In the genomic region with DNA sequence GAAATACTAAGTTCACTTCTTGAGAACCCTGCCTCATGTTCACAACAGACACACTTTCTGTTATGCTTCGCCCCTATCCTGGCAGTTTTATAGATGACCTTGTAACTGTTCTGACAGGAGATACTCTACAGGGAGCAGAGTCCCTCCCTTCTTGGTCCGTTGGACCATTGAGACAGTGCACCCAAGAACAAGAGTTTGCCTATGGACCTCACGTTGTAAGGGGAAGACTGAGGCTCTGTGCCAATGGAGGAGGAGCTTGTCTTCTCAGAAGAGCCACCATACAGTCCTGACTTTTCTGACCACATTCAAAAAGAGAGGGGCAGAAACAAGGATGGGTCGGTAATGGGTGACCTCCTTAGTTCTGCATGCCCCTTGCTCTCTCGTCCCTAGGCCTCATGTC, we compare ENCODE assay signal across 17 mouse cellular contexts.
A peak's percentile ranks its signal among the peaks of the same experiment; 100 is the strongest.
DNase-seq lines count a peak whose midpoint lies in the region; ATAC-seq and TF ChIP-seq lines count a peak whose summit lies in the region.
"Had no signal": no experiment of that assay in that cellular context is flagged by ENCODE, and none has a peak within 500 bp of the region (broad histone marks: within the 10 kb centered on the region; RNA-seq: fewer than 3 reads in every experiment).

No protein-coding gene starts in this region.

- no peaks in the 10 kb centered on the region for H3K36me3 ChIP-seq in hindbrain, embryonic 10.5 days
- no peaks in the 10 kb centered on the region for H3K36me3 ChIP-seq in hindbrain, embryonic 13.5 days
- H3K36me3 ChIP-seq in liver, postnatal 0 days (replicated peaks; ENCODE audit: insufficient read depth, low read length): no peaks in the 10 kb centered on the region
- H3K36me3 ChIP-seq in midbrain, embryonic 16.5 days (ENCODE audit: control insufficient read depth, insufficient read depth, low read length): no peaks in the 10 kb centered on the region
- H3K36me3 ChIP-seq: embryonic facial prominence, embryonic 12.5 days; midbrain, embryonic 10.5 days had no signal

- H3K9me3 ChIP-seq in hindbrain, embryonic 10.5 days: no peaks in the 10 kb centered on the region
- H3K9me3 ChIP-seq in hindbrain, embryonic 13.5 days: no peaks in the 10 kb centered on the region
- no peaks in the 10 kb centered on the region for H3K9me3 ChIP-seq in liver, postnatal 0 days (ENCODE audit: low read length)
- no peaks in the 10 kb centered on the region for H3K9me3 ChIP-seq in midbrain, embryonic 16.5 days (replicated peaks; ENCODE audit: control insufficient read depth, low read length, poor library complexity, severe bottlenecking)
- H3K9me3 ChIP-seq: embryonic facial prominence, embryonic 12.5 days; midbrain, embryonic 10.5 days had no signal

- no peak for TF ChIP-seq EP300 in liver, postnatal 0 days (IDR thresholded peaks at IDR 0.05; ENCODE audit: low read depth)

- H3K27ac ChIP-seq in hindbrain, embryonic 10.5 days: peak overlapping the region; percentile 45; the same call in 1 of the 2 replicates
- no peak overlapping the region for H3K27ac ChIP-seq in hindbrain, embryonic 13.5 days
- peak overlapping the region; percentile 72 for H3K27ac ChIP-seq in liver, postnatal 0 days (ENCODE audit: low read depth)
- no peak overlapping the region for H3K27ac ChIP-seq in midbrain, embryonic 16.5 days (ENCODE audit: low read length)
- H3K27ac ChIP-seq: embryonic facial prominence, embryonic 12.5 days; hindbrain, embryonic 14.5 days had no signal

- no peak overlapping the region for H3K9ac ChIP-seq in hindbrain, embryonic 13.5 days
- no peak overlapping the region for H3K9ac ChIP-seq in liver, postnatal 0 days (replicated peaks)
- H3K9ac ChIP-seq in midbrain, embryonic 16.5 days (ENCODE audit: low read depth, low read length): no peak overlapping the region
- H3K9ac ChIP-seq: embryonic facial prominence, embryonic 12.5 days; hindbrain, embryonic 14.5 days had no signal

- 91% methylated on average over 5 of the region's 5 CpGs for WGBS in hindbrain, embryonic 10.5 days
- 92% methylated on average over 5 of the region's 5 CpGs for WGBS in hindbrain, embryonic 13.5 days
- WGBS in liver, postnatal 0 days (ENCODE audit: insufficient replicate concordance): 50% methylated on average over 5 of the region's 5 CpGs
- 89% methylated on average over 5 of the region's 5 CpGs for WGBS in midbrain, embryonic 16.5 days

- no peak overlapping the region for H3K4me2 ChIP-seq in hindbrain, embryonic 13.5 days
- H3K4me2 ChIP-seq in liver, postnatal 0 days (ENCODE audit: low read depth, low read length): no peak overlapping the region
- no peak overlapping the region for H3K4me2 ChIP-seq in midbrain, embryonic 16.5 days (ENCODE audit: low read length)
- H3K4me2 ChIP-seq: embryonic facial prominence, embryonic 12.5 days; hindbrain, embryonic 14.5 days had no signal

- no peak overlapping the region for H3K4me3 ChIP-seq in hindbrain, embryonic 10.5 days
- no peak overlapping the region for H3K4me3 ChIP-seq in hindbrain, embryonic 13.5 days
- no peak overlapping the region for H3K4me3 ChIP-seq in liver, postnatal 0 days (ENCODE audit: low read depth, low read length)
- H3K4me3 ChIP-seq in midbrain, embryonic 16.5 days (ENCODE audit: low read depth, low read length): no peak overlapping the region
- H3K4me3 ChIP-seq: embryonic facial prominence, embryonic 12.5 days; heart, adult 2 months; midbrain, embryonic 10.5 days had no signal

- no peak for ATAC-seq in hindbrain, embryonic 13.5 days (ENCODE audit: low FRiP score)
- ATAC-seq in erythroid progenitor cell, adult 5-6 weeks (replicated peaks; ENCODE audit: low FRiP score, poor library complexity, severe bottlenecking): peak; percentile 43
- 0 out of 2 replicates have a peak, but pooled peaks have one; percentile 10 for ATAC-seq in liver, postnatal 0 days
- ATAC-seq in midbrain, embryonic 16.5 days: no peak

- TF ChIP-seq CTCF in liver, postnatal 0 days (IDR thresholded peaks at IDR 0.05; ENCODE audit: low read depth): no peak

- no peaks in the 10 kb centered on the region for H3K27me3 ChIP-seq in hindbrain, embryonic 10.5 days (ENCODE audit: insufficient read depth, poor library complexity, severe bottlenecking)
- H3K27me3 ChIP-seq in hindbrain, embryonic 13.5 days: 0 out of 2 replicates have a peak, but pooled peaks cover 6% of the 10 kb centered on the region
- H3K27me3 ChIP-seq in liver, postnatal 0 days (ENCODE audit: insufficient read depth, low read length): no peaks in the 10 kb centered on the region
- H3K27me3 ChIP-seq in midbrain, embryonic 16.5 days (ENCODE audit: control insufficient read depth, insufficient read depth, low read depth, low read length): peaks cover 4% of the 10 kb centered on the region; the same call in 1 of the 2 replicates
- H3K27me3 ChIP-seq: embryonic facial prominence, embryonic 12.5 days had no signal

- no peak for DNase-seq in hindbrain, embryonic 10.5 days (ENCODE audit: low spot score)
- DNase-seq in MEL-GATA-1-ER (ENCODE audit: extremely low read depth, low read depth): peak; percentile 40
- no peak for DNase-seq in liver, postnatal 0 days
- no peak for DNase-seq in kidney, adult 18-20 months
- DNase-seq: cerebellum, adult 9-10 months; gastrocnemius, postnatal 14 days; heart, adult 2 months; kidney, adult 9 months; kidney, postnatal 25 days; lung, postnatal 4 days; retina, postnatal 1 day had no signal

- H3K4me1 ChIP-seq in hindbrain, embryonic 10.5 days (replicated peaks): peaks cover 33% of the 10 kb centered on the region
- H3K4me1 ChIP-seq in hindbrain, embryonic 13.5 days (replicated peaks): peaks cover 17% of the 10 kb centered on the region
- H3K4me1 ChIP-seq in liver, postnatal 0 days (ENCODE audit: insufficient read depth): peaks cover 57% of the 10 kb centered on the region
- H3K4me1 ChIP-seq in midbrain, embryonic 16.5 days (ENCODE audit: control insufficient read depth, insufficient read depth, low read length): peaks cover 5% of the 10 kb centered on the region; the same call in 1 of the 2 replicates

Comparison
In these comparisons a context has a peak if more than half of its experiments do, and no peak if none do; other contexts are left out.
1. H3K27ac ChIP-seq: peak in hindbrain, embryonic 10.5 days (single experiment) and liver, postnatal 0 days (single experiment); none in hindbrain, embryonic 13.5 days (single experiment) and midbrain, embryonic 16.5 days (single experiment).
2. ATAC-seq: peak in erythroid progenitor cell, adult 5-6 weeks (single experiment) and liver, postnatal 0 days (single experiment); none in hindbrain, embryonic 13.5 days (single experiment) and midbrain, embryonic 16.5 days (single experiment).